Mouse (Mus musculus): ENCODE results near the gene Fbxw2.
A peak's percentile ranks its signal among the peaks of the same experiment; 100 is the strongest.
"Not testable (repeated sequence)": the region's sequence is repeated elsewhere in the genome, so short reads cannot be mapped to it uniquely, and the experiment has no call there.

The Fbxw2 gene

GRCm38 (mm10) chr2:34825827-34826459, at the start of gene Fbxw2:
Gene Fbxw2, minus strand, starts transcription at chr2:34826311.
- peak; percentile 86 for DNase-seq (ENCODE audit: low spot score)

- DNase-seq (ENCODE audit: low spot score) = no peak
These were observed 48.8 kb upstream of the Fbxw2 start, which contains the start of gene Psmd5 for GRCm38 (mm10) chr2:34874816-34875345. Gene Psmd5, minus strand, starts transcription at chr2:34874968.

GRCm38 (mm10) chr2:34874271-34874670, 48.2 kb upstream of the Fbxw2 start, which contains the start of gene Cutal:
Gene Cutal, plus strand, starts transcription at chr2:34874396.
- DNase-seq (ENCODE audit: low spot score) = peak; percentile 16

- DNase-seq (ENCODE audit: low spot score) = peak; percentile 81
These were observed 44.7 kb upstream of the Fbxw2 start for GRCm38 (mm10) chr2:34870520-34871474.

DNA sequence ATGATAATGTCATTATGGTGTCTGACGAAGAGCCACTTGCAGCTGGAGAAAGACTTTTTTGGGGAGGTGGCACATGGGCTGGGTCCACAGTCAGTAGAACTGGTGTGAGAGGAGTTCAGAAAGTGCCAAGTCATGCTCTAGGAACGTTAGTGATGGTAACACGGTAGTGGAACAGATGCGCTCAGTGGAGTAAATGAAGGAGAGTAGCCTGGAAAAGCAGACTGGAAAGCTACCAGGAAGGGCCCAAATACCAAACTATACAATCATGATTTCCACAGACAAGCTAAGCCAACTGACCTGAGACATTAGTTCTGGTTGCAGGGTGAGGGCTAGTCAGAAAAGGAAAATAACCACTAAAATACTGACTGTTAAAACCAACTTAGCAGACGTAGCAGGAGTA, 43.6 kb upstream of the Fbxw2 start:
- no peak for DNase-seq (ENCODE audit: low spot score)

GRCm38 (mm10) chr2:34857728-34858127, 31.6 kb upstream of the Fbxw2 start:
- no peak for DNase-seq (ENCODE audit: low spot score)

DNA sequence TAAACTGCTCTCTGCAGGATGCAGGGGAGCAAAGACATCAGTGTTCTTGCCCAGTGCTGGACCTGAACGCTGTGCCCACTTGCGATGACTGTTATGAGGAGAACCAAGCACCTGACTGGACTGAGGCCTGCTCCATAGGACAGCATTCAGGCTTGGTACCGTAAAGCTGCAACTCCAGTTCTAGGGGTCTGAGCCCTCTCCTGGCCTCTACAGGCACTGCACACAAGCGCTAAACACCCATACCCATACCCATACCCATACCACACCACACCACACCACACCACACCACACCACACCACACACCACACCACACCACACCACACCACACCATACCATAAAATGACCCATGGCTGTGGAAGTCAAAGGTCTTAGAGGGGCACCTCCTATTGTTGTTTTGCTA, 29.2 kb upstream of the Fbxw2 start:
- DNase-seq (ENCODE audit: low spot score) = no peak

- no peak for DNase-seq (ENCODE audit: low spot score)
These were observed 21.6 kb upstream of the Fbxw2 start for GRCm38 (mm10) chr2:34847702-34848101.

GRCm38 (mm10) chr2:34843211-34843939, 17.3 kb upstream of the Fbxw2 start:
- peak; percentile 4 for DNase-seq (ENCODE audit: low spot score)

- DNase-seq (ENCODE audit: low spot score) = no peak
These were observed 15.6 kb upstream of the Fbxw2 start for GRCm38 (mm10) chr2:34841706-34842105.

DNA sequence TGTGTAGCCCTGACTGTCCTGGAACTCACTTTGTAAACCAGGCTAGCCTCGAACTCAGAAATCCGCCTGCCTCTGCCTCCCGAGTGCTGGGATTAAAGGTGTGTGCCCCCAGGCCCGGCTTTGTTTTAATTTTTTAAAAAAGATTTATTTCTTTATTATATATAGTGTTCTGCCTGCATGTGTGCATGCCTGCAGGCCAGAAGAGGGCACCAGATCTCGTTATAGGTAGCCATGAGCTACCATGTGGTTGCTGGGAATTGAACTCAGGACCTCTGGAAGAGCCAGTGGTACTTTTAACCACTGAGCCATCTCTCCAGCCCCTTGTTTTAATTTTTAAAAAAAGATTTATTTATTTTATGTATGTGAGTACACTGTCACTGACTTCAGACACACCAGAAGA, 14.0 kb upstream of the Fbxw2 start:
- DNase-seq (ENCODE audit: low spot score) = not testable (repeated sequence)

- no peak for DNase-seq (ENCODE audit: low spot score)
These were observed 9.6 kb upstream of the Fbxw2 start for GRCm38 (mm10) chr2:34835669-34836068.

DNA sequence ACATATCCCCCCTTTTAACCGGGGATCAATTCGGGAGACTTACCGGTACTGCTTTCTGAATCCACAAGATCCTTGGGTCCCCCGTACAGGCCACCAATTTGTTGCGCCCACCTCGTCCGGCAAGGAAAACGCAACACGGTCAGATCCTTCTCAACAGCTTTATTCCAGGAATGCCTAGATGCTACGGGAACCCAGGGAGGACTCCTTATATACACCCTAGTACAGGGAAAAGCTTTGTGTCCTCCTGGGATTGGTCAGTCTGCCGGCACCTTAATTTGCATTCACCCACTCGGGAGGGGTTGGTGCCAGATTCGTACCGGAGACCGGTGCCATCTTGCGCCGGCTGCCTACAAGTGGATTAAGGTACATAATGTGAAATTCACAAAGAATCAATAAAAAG, 7.5 kb upstream of the Fbxw2 start:
- no peak for DNase-seq (ENCODE audit: low spot score)

DNA sequence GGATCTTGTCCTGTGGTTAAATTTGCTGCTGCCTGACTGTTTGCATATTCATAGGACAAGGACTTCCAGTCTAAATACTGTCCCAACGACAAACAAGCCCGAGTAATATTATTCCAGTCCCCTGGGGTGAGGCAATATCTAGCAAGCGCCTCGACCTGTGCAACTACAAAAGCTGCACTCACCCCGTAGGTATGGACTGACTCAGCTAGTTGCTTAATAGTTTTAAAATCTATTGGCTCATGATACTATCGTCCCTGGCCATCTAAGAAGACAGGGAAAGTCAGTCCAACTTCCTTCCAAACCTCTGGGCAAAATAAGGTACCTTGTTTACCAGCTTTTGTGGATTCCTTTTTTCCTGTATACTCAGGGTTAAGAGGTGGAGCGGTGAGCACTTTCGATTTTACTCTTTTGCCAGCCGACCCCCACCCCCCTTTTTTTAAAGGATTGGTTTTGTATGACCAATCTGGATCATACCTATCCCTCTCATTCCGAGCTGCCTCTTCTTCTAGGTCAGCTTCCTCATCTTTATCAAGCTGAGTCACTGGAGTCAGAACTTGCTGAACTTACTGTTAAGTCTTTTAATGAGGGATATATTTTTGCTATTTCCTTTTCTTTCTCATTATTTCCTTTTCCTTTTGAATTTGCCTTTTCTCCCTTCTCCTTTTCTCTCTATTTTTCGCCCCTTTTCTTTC, 6.8 kb upstream of the Fbxw2 start, which contains the start of gene Gm34653:
Gm34653 (plus strand) TSS at position 242 of the 692 bp plus-strand sequence.
- DNase-seq (ENCODE audit: low spot score) = not testable (repeated sequence)

GRCm38 (mm10) chr2:34830066-34830465, 4.0 kb upstream of the Fbxw2 start:
- DNase-seq (ENCODE audit: low spot score) = not testable (repeated sequence)

- DNase-seq (ENCODE audit: low spot score) = no peak
These were observed 1.9 kb upstream of the Fbxw2 start for GRCm38 (mm10) chr2:34828026-34828425.

GRCm38 (mm10) chr2:34827591-34827990, 1.5 kb upstream of the Fbxw2 start:
- DNase-seq (ENCODE audit: low spot score) = no peak

DNA sequence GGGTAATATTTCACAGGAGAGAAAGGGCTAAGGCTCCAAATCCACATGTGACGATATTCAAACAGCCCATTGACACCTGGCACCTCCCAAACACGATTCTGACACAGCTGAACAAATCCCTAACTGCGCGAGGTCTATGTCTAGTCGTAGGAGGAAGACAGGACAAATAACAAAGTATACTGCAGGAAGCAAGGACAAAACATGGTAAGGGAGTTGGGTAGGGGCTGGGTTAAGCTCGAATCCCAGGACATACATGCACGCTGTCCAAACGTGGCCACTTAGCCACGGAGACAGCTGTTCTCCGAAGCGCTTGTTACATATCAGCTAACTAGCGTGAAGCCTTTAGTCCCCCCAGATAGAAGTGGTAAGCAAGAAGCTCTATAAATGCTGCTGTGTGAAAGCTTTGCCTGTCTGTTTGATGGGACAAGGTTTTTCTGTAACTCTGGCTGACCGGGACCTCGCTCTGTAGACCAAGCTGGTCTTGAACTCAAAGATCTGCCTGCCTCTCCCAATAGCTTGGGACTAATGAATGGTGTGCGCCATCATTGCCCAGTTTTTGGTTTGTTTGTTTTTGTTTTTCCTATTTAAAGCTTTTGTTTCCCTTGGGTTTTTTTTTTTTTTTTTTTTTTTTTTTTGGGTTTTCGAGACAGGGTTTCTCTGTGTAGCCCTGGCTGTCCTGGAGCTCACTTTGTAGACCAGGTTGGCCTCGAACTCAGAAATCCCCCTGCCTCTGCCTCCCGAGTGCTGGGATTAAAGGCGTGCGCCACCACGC, 535 bp upstream of the Fbxw2 start:
- DNase-seq (ENCODE audit: low spot score) = no peak

DNA sequence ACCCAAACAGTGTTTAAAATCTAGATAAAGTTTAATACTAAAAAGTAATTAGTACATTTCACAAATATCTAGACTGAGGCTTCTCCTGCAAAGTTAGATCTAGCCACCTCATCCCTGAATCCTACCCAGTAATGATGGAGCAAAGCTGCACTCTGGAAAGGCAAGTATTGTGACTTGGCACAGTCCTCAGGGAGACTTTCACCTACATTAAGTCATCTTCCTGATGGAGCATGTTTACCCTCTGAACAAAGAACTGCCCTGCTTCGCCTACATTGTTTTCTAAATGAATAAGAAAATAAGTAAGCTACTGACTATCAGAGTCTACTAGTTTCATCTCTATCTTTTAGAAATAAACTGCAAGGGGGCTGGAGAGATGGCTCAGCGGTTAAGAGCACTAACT, 7.6 kb downstream of the Fbxw2 start:
- DNase-seq (ENCODE audit: low spot score) = no peak

- not testable (repeated sequence) for DNase-seq (ENCODE audit: low spot score)
These were observed 10.2 kb downstream of the Fbxw2 start for GRCm38 (mm10) chr2:34815893-34816292.

DNA sequence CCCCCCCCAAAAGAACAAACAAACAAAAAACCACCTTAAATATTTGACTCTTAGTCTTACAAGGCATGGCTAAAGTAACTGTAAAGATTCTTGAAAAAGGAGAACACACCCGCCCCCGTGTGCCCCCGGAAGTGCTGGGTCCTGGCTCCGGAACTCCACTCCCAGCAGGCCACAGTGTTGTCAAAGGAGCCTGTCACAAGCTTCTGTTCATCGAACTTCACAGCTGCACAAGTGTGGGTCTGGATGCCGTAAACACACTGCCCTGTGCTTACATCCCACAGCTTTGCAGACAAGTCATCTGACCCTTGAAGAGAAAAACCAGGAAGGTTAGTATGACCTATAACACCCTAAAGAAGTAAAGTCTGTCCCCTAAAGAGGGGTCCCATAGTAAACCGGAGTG, 13.4 kb downstream of the Fbxw2 start:
- DNase-seq (ENCODE audit: low spot score) = no peak
